Mouse (Mus musculus): ENCODE measurements around the gene Myo1b. TPM values are rescaled to one million over a fixed set of nuclear protein-coding genes. Genes with fewer than 3 reads are reported as not detected.
"Not testable (repeated sequence)": the region's sequence is repeated elsewhere in the genome, so short reads cannot be mapped to it uniquely, and the experiment has no call there.

Myo1b gene
- polyA plus RNA-seq, 1 experiment from 2014 or later: 110 TPM

DNA sequence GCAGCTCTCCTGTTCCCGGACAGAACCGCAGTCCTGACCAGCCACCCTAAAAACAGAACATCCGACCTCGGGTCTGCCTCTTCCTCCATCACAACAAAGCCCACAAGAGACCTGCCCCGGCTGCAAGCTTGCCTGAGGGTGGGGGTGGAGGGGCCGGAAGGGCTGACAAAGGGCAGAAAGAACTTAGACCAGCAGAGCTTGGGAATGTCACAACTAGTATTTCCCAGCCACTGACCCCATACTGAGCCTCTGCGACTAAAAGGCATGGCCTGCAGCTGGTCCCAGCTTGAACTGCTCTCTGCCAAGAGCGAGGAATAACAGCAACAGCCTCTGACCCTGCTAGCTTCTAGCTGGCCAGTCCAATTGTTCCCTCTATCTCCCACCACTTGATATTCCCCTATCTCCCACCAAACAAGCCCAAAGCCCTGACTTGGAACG is 36.5 kb downstream of the Myo1b start:
- Histone ChIP-seq H3K9ac (ENCODE audit: low read length) (no peak overlapping the region), H3K27ac (replicated peaks; ENCODE audit: low read depth, low read length) (no peak overlapping the region), H3K4me3 (ENCODE audit: low read depth, low read length) (no peak overlapping the region), H3K36me3 (ENCODE audit: control insufficient read depth, insufficient read depth, low read length) (no peaks in the 10 kb centered on the region), H3K4me1 (ENCODE audit: control insufficient read depth, insufficient read depth, low read length) (0 out of 2 replicates have a peak, but pooled peaks cover 4% of the 10 kb centered on the region), H3K27me3 (ENCODE audit: control insufficient read depth, insufficient read depth, low read length) (no peaks in the 10 kb centered on the region), H3K9me3 (ENCODE audit: control insufficient read depth, low read length) (no peaks in the 10 kb centered on the region), H3K4me2 (ENCODE audit: low read depth, severe bottlenecking) (no peak overlapping the region)
- DNase-seq (ENCODE audit: low spot score): peak; percentile 33
- no peak for ATAC-seq (ENCODE audit: insufficient number of reproducible peaks, low FRiP score, low TSS enrichment, low read depth)
- WGBS: 24% methylated on average over 9 of the region's 9 CpGs

- H3K4me2 ChIP-seq (ENCODE audit: low read depth, severe bottlenecking): no peak overlapping the region
- no peaks in the 10 kb centered on the region for H3K36me3 ChIP-seq (ENCODE audit: control insufficient read depth, insufficient read depth, low read length)
- H3K27ac ChIP-seq (replicated peaks; ENCODE audit: low read depth, low read length): no peak overlapping the region
- no peaks in the 10 kb centered on the region for H3K27me3 ChIP-seq (ENCODE audit: control insufficient read depth, insufficient read depth, low read length)
- H3K4me3 ChIP-seq (ENCODE audit: low read depth, low read length): no peak overlapping the region
- 92% methylated on average over 15 of the region's 15 CpGs for WGBS
- no peak for ATAC-seq (ENCODE audit: insufficient number of reproducible peaks, low FRiP score, low TSS enrichment, low read depth)
- no peak for DNase-seq (ENCODE audit: low spot score)
- 0 out of 2 replicates have a peak, but pooled peaks cover 4% of the 10 kb centered on the region for H3K4me1 ChIP-seq (ENCODE audit: control insufficient read depth, insufficient read depth, low read length)
- no peak overlapping the region for H3K9ac ChIP-seq (ENCODE audit: low read length)
- no peaks in the 10 kb centered on the region for H3K9me3 ChIP-seq (ENCODE audit: control insufficient read depth, low read length)
These were observed 40.2 kb downstream of the Myo1b start for GRCm38 (mm10) chr1:51875462-51876225.

GRCm38 (mm10) chr1:51872493-51873261 is 43.2 kb downstream of the Myo1b start:
- no peak overlapping the region for H3K9ac ChIP-seq (ENCODE audit: low read length)
- H3K27ac ChIP-seq (replicated peaks; ENCODE audit: low read depth, low read length): no peak overlapping the region
- WGBS: 95% methylated on average over 7 of the region's 7 CpGs
- H3K36me3 ChIP-seq (ENCODE audit: control insufficient read depth, insufficient read depth, low read length): no peaks in the 10 kb centered on the region
- no peaks in the 10 kb centered on the region for H3K9me3 ChIP-seq (ENCODE audit: control insufficient read depth, low read length)
- H3K27me3 ChIP-seq (ENCODE audit: control insufficient read depth, insufficient read depth, low read length): no peaks in the 10 kb centered on the region
- H3K4me3 ChIP-seq (ENCODE audit: low read depth, low read length): no peak overlapping the region
- no peak overlapping the region for H3K4me2 ChIP-seq (ENCODE audit: low read depth, severe bottlenecking)
- no peaks in the 10 kb centered on the region for H3K4me1 ChIP-seq (ENCODE audit: control insufficient read depth, insufficient read depth, low read length)
- no peak for ATAC-seq (ENCODE audit: insufficient number of reproducible peaks, low FRiP score, low TSS enrichment, low read depth)
- DNase-seq (ENCODE audit: low spot score): no peak

GRCm38 (mm10) chr1:51871234-51871633 is 44.6 kb downstream of the Myo1b start:
- H3K4me2 ChIP-seq (ENCODE audit: low read depth, severe bottlenecking); ATAC-seq (ENCODE audit: insufficient number of reproducible peaks, low FRiP score, low TSS enrichment, low read depth); H3K4me1 ChIP-seq (ENCODE audit: control insufficient read depth, insufficient read depth, low read length); H3K4me3 ChIP-seq (ENCODE audit: low read depth, low read length); DNase-seq (ENCODE audit: low spot score); H3K27ac ChIP-seq (replicated peaks; ENCODE audit: low read depth, low read length); H3K9me3 ChIP-seq (ENCODE audit: control insufficient read depth, low read length); H3K9ac ChIP-seq (ENCODE audit: low read length); H3K27me3 ChIP-seq (ENCODE audit: control insufficient read depth, insufficient read depth, low read length); H3K36me3 ChIP-seq (ENCODE audit: control insufficient read depth, insufficient read depth, low read length): not testable (repeated sequence)
- 79% methylated on average over 2 of the region's 2 CpGs for WGBS

GRCm38 (mm10) chr1:51862828-51863421 is 52.9 kb downstream of the Myo1b start:
- DNase-seq (ENCODE audit: low spot score) (no peak), ATAC-seq (ENCODE audit: insufficient number of reproducible peaks, low FRiP score, low TSS enrichment, low read depth) (no peak)
- Histone ChIP-seq H3K4me1 (ENCODE audit: control insufficient read depth, insufficient read depth, low read length) (no peaks in the 10 kb centered on the region), H3K4me2 (ENCODE audit: low read depth, severe bottlenecking) (no peak overlapping the region), H3K9ac (ENCODE audit: low read length) (no peak overlapping the region), H3K36me3 (ENCODE audit: control insufficient read depth, insufficient read depth, low read length) (no peaks in the 10 kb centered on the region), H3K4me3 (ENCODE audit: low read depth, low read length) (no peak overlapping the region), H3K27me3 (ENCODE audit: control insufficient read depth, insufficient read depth, low read length) (no peaks in the 10 kb centered on the region), H3K27ac (replicated peaks; ENCODE audit: low read depth, low read length) (no peak overlapping the region), H3K9me3 (ENCODE audit: control insufficient read depth, low read length) (no peaks in the 10 kb centered on the region)
- WGBS: 95% methylated on average over 8 of the region's 8 CpGs

DNA sequence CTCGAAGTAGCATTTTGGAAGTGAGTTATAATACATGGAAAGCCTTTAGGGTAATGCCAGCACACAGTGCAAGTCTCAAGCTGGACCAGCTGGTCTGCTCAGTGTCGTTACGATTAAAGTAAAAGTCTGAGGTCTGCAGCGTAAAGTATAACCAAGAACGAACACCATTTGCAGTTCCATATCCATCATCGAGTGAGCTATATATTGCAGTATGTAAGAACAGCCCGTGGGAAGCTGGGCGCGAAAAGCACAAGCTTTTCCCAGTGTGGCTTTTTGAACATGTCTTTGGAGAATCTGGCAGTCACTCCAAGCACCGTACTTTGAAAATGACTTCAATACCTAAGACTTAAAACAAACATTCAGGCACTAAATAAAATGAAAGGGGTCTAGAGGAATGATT is 55.0 kb downstream of the Myo1b start:
- Histone ChIP-seq H3K27me3 (ENCODE audit: control insufficient read depth, insufficient read depth, low read length) (no peaks in the 10 kb centered on the region), H3K9ac (ENCODE audit: low read length) (no peak overlapping the region), H3K27ac (replicated peaks; ENCODE audit: low read depth, low read length) (no peak overlapping the region), H3K36me3 (ENCODE audit: control insufficient read depth, insufficient read depth, low read length) (no peaks in the 10 kb centered on the region), H3K4me3 (ENCODE audit: low read depth, low read length) (no peak overlapping the region), H3K4me2 (ENCODE audit: low read depth, severe bottlenecking) (no peak overlapping the region), H3K4me1 (ENCODE audit: control insufficient read depth, insufficient read depth, low read length) (no peaks in the 10 kb centered on the region), H3K9me3 (ENCODE audit: control insufficient read depth, low read length) (no peaks in the 10 kb centered on the region)
- WGBS: 95% methylated on average over 10 of the region's 10 CpGs
- no peak for DNase-seq (ENCODE audit: low spot score)
- ATAC-seq (ENCODE audit: insufficient number of reproducible peaks, low FRiP score, low TSS enrichment, low read depth): no peak

GRCm38 (mm10) chr1:51856946-51857345 is 58.9 kb downstream of the Myo1b start:
- WGBS: 86% methylated on average over 4 of the region's 4 CpGs
- Histone ChIP-seq H3K9ac (ENCODE audit: low read length) (no peak overlapping the region), H3K27me3 (ENCODE audit: control insufficient read depth, insufficient read depth, low read length) (no peaks in the 10 kb centered on the region), H3K4me3 (ENCODE audit: low read depth, low read length) (no peak overlapping the region), H3K4me1 (ENCODE audit: control insufficient read depth, insufficient read depth, low read length) (no peaks in the 10 kb centered on the region), H3K27ac (replicated peaks; ENCODE audit: low read depth, low read length) (no peak overlapping the region), H3K4me2 (ENCODE audit: low read depth, severe bottlenecking) (no peak overlapping the region), H3K9me3 (ENCODE audit: control insufficient read depth, low read length) (no peaks in the 10 kb centered on the region), H3K36me3 (ENCODE audit: control insufficient read depth, insufficient read depth, low read length) (no peaks in the 10 kb centered on the region)
- no peak for ATAC-seq (ENCODE audit: insufficient number of reproducible peaks, low FRiP score, low TSS enrichment, low read depth)
- no peak for DNase-seq (ENCODE audit: low spot score)

DNA sequence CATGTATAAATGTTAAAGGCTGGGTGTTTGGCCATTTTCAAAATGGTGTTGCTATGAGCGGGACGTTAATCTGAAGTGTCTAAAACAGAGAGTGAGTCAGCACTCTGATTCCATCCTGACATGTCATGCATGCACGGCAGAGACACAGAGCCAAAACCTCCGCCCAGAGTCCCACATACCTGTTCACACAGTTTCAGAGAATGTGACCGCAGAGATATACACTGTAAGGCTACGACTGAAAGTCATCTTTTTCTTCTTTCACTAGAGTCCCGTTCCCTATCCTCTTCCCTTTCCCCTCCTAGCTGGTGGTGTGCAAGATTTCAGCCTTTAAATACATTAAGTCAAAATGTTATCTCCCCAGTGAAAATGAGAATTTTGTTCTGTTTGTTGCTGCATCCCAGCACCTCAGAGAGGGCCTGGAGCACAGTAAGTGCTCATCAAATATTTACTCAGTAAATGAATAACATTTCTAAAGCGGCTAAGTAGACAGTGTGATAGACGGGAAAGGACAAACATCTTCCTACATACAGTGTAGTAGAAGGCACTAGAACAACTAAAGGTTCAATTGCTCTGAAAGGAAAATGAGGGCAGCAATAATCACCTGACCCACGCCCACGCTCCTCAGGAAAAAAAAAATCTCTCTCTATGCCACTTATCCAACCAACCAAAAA is 59.5 kb downstream of the Myo1b start:
- ATAC-seq (ENCODE audit: insufficient number of reproducible peaks, low FRiP score, low TSS enrichment, low read depth) (no peak), DNase-seq (ENCODE audit: low spot score) (no peak)
- H3K9me3 ChIP-seq (ENCODE audit: control insufficient read depth, low read length): no peaks in the 10 kb centered on the region
- H3K4me1 ChIP-seq (ENCODE audit: control insufficient read depth, insufficient read depth, low read length): no peaks in the 10 kb centered on the region
- WGBS: 89% methylated on average over 11 of the region's 11 CpGs
- no peak overlapping the region for H3K9ac ChIP-seq (ENCODE audit: low read length)
- H3K27ac ChIP-seq (replicated peaks; ENCODE audit: low read depth, low read length): no peak overlapping the region
- no peaks in the 10 kb centered on the region for H3K27me3 ChIP-seq (ENCODE audit: control insufficient read depth, insufficient read depth, low read length)
- no peak overlapping the region for H3K4me2 ChIP-seq (ENCODE audit: low read depth, severe bottlenecking)
- H3K36me3 ChIP-seq (ENCODE audit: control insufficient read depth, insufficient read depth, low read length): no peaks in the 10 kb centered on the region
- no peak overlapping the region for H3K4me3 ChIP-seq (ENCODE audit: low read depth, low read length)

All from limb, embryonic 11.5 days (tissue).